Mouse (Mus musculus): ENCODE data around the gene Ajuba. TPM values are rescaled to one million over a fixed set of nuclear protein-coding genes. Genes with fewer than 3 reads are reported as not detected.

Ajuba gene
- total RNA-seq, 1 experiment = 65.1 TPM

DNA sequence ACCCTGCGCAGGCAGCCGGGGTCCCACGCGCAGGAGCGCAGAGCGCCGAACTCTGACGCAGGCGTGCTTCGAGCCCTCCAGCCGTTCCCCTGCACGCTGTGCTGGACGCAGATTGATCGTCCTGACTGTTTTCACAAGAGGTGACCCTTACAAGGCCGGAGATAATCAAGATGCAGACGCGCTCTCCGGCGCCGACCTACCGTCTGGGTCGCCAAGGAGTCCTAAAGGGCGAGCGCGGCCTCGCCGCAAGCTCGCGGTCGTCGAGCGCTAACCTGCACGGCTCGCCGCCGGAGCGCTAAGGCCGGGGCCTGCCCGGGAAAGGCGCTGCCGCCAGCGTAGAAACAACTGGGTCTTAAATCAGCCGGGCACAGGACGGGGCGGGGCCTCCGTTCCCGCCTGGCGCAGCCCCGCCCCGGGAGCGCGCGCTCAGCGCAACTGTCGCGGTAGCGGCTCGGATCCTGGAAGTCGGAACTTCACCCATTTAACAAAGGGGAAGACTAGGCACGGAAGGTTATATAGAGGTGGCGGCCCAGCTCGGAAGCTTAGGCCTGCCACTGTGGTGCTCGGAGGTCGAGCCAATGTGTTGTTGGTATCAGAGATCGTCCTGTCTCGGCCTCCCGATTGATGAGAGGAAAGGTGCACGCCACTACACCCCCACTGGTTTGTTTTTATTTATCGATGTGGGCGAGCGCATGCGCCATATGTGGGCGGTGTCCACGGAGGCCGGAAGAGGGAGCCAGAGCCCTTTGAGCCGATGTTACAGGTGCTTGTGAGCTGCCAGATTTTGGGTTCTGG is 23.2 kb downstream of the Ajuba start, which contains the start of gene Haus4:
Gene Haus4, minus strand, starts transcription at position 642 of the 795 bp plus-strand sequence.
- peak; percentile 87 for DNase-seq (ENCODE audit: low read depth, low spot score)
- Histone ChIP-seq H3K4me3 (ENCODE audit: insufficient read depth in 1 of 2, low read depth in 1 of 2, low read length in 2 of 2, poor library complexity in 1 of 2, severe bottlenecking in 1 of 2) (peak within 1 kb of the TSS; percentile 73 to 84), H3K4me1 (ENCODE audit: control insufficient read depth in 2 of 2, insufficient read depth in 2 of 2, low read length in 2 of 2, poor library complexity in 1 of 2) (no peaks in the 10 kb centered on the region), H3K36me3 (ENCODE audit: control insufficient read depth, insufficient read depth, low read length, poor library complexity, severe bottlenecking) (peaks cover 28% of the 10 kb centered on the region), H3K9ac (ENCODE audit: insufficient read depth, low read depth, low read length, poor library complexity, severe bottlenecking) (peak within 1 kb of the TSS; percentile 91), H3K9me3 (ENCODE audit: control insufficient read depth, insufficient read depth, low read depth, low read length) (peaks cover 15% of the 10 kb centered on the region), H3K27ac (ENCODE audit: insufficient read depth, low read depth, low read length, poor library complexity, severe bottlenecking) (peak within 1 kb of the TSS; percentile 80)
- TF ChIP-seq CHD2 (IDR thresholded peaks at IDR 0.05; ENCODE audit: low read depth, low read length) = peak; percentile 89
- TF ChIP-seq ZC3H11A (IDR thresholded peaks at IDR 0.05; ENCODE audit: borderline replicate concordance, low read depth, low read length) = no peak
- no peak for TF ChIP-seq MAFK (IDR thresholded peaks at IDR 0.05; ENCODE audit: insufficient read depth, low read depth, low read length)
- no peak for TF ChIP-seq HCFC1 (IDR thresholded peaks at IDR 0.05; ENCODE audit: borderline replicate concordance, insufficient read depth, low read length)
- no peak for TF ChIP-seq ZNF384 (IDR thresholded peaks at IDR 0.05; ENCODE audit: low read depth, low read length)
- in situ Hi-C loops (cut with MboI; ENCODE audit: low sequenced_read_pairs in 2 of 2, unreplicated experiment in 2 of 2) = no loop called here

DNA sequence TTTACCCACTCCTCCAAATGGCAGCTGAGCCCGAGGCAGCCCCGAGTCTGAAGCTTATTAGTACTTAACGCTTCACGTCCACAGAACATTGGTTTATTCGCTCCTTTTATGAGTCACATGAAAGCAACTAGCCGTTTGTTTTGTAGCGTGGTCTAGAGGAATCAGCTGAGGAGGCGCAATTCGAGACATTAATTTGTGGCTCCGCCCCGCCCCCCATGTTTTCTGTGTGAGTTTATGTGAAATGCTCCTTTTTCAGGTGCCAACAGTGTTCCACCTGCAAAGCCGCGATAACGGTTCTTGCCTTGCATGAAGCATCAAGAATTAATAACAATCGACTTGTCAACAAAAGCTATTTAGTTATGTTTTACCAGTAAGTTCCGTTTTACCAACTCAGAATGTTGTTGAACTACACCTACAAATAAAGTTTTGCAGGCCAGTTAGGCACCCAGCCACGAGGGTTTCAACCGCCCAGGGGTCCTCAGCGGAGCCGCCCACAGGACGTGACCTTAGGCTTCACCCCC is 23.8 kb downstream of the Ajuba start:
- in situ Hi-C loops (cut with MboI; ENCODE audit: low sequenced_read_pairs in 2 of 2, unreplicated experiment in 2 of 2) = no loop called here
- no peak for DNase-seq (ENCODE audit: low read depth, low spot score)
- H3K9ac ChIP-seq (ENCODE audit: insufficient read depth, low read depth, low read length, poor library complexity, severe bottlenecking) = peak overlapping the region; percentile 83

DNA sequence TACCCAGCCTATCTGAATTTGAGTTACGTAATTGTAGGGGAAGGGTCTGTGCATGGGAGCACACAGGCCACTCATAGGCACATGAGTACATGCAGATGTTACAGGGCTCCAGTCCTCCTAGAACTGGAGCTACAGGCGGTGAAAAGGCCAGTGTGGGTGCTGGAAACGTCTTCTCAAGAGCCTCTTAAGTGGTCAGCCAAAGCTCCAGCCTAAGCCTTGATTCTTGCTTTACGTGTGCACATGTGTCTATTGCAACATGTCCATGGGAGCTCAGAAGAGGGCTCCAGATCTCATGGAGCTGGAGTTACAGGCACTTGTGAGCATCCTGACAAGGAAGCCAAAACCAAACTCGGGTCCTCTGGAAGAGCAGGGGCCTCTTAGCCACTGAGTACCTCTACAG is 32.7 kb downstream of the Ajuba start:
- peaks cover 38% of the 10 kb centered on the region for H3K9me3 ChIP-seq (ENCODE audit: control insufficient read depth, insufficient read depth, low read depth, low read length)
- peaks cover 36% of the 10 kb centered on the region for H3K36me3 ChIP-seq (ENCODE audit: control insufficient read depth, insufficient read depth, low read length, poor library complexity, severe bottlenecking)
- no peak for DNase-seq (ENCODE audit: low read depth, low spot score)
- TF ChIP-seq MAFK (IDR thresholded peaks at IDR 0.05; ENCODE audit: insufficient read depth, low read depth, low read length) (no peak), ZNF384 (IDR thresholded peaks at IDR 0.05; ENCODE audit: low read depth, low read length) (no peak), HCFC1 (IDR thresholded peaks at IDR 0.05; ENCODE audit: borderline replicate concordance, insufficient read depth, low read length) (no peak), CHD2 (IDR thresholded peaks at IDR 0.05; ENCODE audit: low read depth, low read length) (no peak), ZC3H11A (IDR thresholded peaks at IDR 0.05; ENCODE audit: borderline replicate concordance, low read depth, low read length) (no peak)
- no peak overlapping the region for H3K9ac ChIP-seq (ENCODE audit: insufficient read depth, low read depth, low read length, poor library complexity, severe bottlenecking)
- in situ Hi-C loops (cut with MboI; ENCODE audit: low sequenced_read_pairs in 2 of 2, unreplicated experiment in 2 of 2) = no loop called here
- no peak overlapping the region for H3K27ac ChIP-seq (ENCODE audit: insufficient read depth, low read depth, low read length, poor library complexity, severe bottlenecking)
- no peak overlapping the region for H3K4me3 ChIP-seq (ENCODE audit: insufficient read depth in 1 of 2, low read depth in 1 of 2, low read length in 2 of 2, poor library complexity in 1 of 2, severe bottlenecking in 1 of 2)
- no peaks in the 10 kb centered on the region; a peak in 1 of 4 replicates for H3K4me1 ChIP-seq (ENCODE audit: control insufficient read depth in 2 of 2, insufficient read depth in 2 of 2, low read length in 2 of 2, poor library complexity in 1 of 2)

More for the DNA sequence above, 23.8 kb downstream of the Ajuba start:
- H3K27ac ChIP-seq (ENCODE audit: insufficient read depth, low read depth, low read length, poor library complexity, severe bottlenecking) = peak overlapping the region; percentile 64
- H3K9me3 ChIP-seq (ENCODE audit: control insufficient read depth, insufficient read depth, low read depth, low read length) = peaks cover 22% of the 10 kb centered on the region
- no peaks in the 10 kb centered on the region for H3K4me1 ChIP-seq (ENCODE audit: control insufficient read depth in 2 of 2, insufficient read depth in 2 of 2, low read length in 2 of 2, poor library complexity in 1 of 2)
- TF ChIP-seq MAFK (IDR thresholded peaks at IDR 0.05; ENCODE audit: insufficient read depth, low read depth, low read length) = no peak
- no peak for TF ChIP-seq ZNF384 (IDR thresholded peaks at IDR 0.05; ENCODE audit: low read depth, low read length)
- no peak for TF ChIP-seq CHD2 (IDR thresholded peaks at IDR 0.05; ENCODE audit: low read depth, low read length)
- TF ChIP-seq ZC3H11A (IDR thresholded peaks at IDR 0.05; ENCODE audit: borderline replicate concordance, low read depth, low read length) = no peak
- peak overlapping the region; percentile 73 to 84 for H3K4me3 ChIP-seq (ENCODE audit: insufficient read depth in 1 of 2, low read depth in 1 of 2, low read length in 2 of 2, poor library complexity in 1 of 2, severe bottlenecking in 1 of 2)
- H3K36me3 ChIP-seq (ENCODE audit: control insufficient read depth, insufficient read depth, low read length, poor library complexity, severe bottlenecking) = peaks cover 34% of the 10 kb centered on the region

DNA sequence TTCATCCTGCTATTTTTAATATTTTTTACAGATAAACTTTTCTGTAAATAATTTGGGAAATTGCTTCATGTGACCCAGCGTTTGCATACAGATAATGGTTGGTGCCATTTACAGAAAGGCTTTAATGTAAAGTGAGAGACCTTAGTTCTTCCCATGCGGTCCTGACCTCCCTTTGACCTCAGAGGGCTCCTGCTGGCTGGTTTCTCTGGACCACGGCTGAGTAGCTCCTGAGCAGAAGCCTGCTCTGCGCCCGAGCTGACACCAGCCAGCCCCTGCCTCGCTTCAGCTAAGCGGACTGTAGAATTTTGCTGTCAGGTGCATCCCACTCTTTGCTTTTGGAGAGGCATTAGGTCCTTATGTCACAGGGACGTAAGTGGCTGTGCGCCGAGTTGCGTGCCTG is 36.6 kb downstream of the Ajuba start:
- no peak for DNase-seq (ENCODE audit: low read depth, low spot score)
- Histone ChIP-seq H3K36me3 (ENCODE audit: control insufficient read depth, insufficient read depth, low read length, poor library complexity, severe bottlenecking) (peaks cover 14% of the 10 kb centered on the region; the same call in 1 of the 2 replicates), H3K4me1 (ENCODE audit: control insufficient read depth in 2 of 2, insufficient read depth in 2 of 2, low read length in 2 of 2, poor library complexity in 1 of 2) (no peaks in the 10 kb centered on the region; a peak in 1 of 4 replicates), H3K9me3 (ENCODE audit: control insufficient read depth, insufficient read depth, low read depth, low read length) (peaks cover 8% of the 10 kb centered on the region), H3K27ac (ENCODE audit: insufficient read depth, low read depth, low read length, poor library complexity, severe bottlenecking) (no peak overlapping the region), H3K4me3 (ENCODE audit: insufficient read depth in 1 of 2, low read depth in 1 of 2, low read length in 2 of 2, poor library complexity in 1 of 2, severe bottlenecking in 1 of 2) (no peak overlapping the region), H3K9ac (ENCODE audit: insufficient read depth, low read depth, low read length, poor library complexity, severe bottlenecking) (no peak overlapping the region)
- in situ Hi-C loops (cut with MboI; ENCODE audit: low sequenced_read_pairs in 2 of 2, unreplicated experiment in 2 of 2) = no loop called here
- TF ChIP-seq ZNF384 (IDR thresholded peaks at IDR 0.05; ENCODE audit: low read depth, low read length) (no peak), ZC3H11A (IDR thresholded peaks at IDR 0.05; ENCODE audit: borderline replicate concordance, low read depth, low read length) (no peak), MAFK (IDR thresholded peaks at IDR 0.05; ENCODE audit: insufficient read depth, low read depth, low read length) (no peak), CHD2 (IDR thresholded peaks at IDR 0.05; ENCODE audit: low read depth, low read length) (no peak), HCFC1 (IDR thresholded peaks at IDR 0.05; ENCODE audit: borderline replicate concordance, insufficient read depth, low read length) (no peak)

Data from ES-E14 (cell line).